Mouse (Mus musculus): Measurements from ENCODE around the gene Map2k5.

Gene Map2k5

DNA sequence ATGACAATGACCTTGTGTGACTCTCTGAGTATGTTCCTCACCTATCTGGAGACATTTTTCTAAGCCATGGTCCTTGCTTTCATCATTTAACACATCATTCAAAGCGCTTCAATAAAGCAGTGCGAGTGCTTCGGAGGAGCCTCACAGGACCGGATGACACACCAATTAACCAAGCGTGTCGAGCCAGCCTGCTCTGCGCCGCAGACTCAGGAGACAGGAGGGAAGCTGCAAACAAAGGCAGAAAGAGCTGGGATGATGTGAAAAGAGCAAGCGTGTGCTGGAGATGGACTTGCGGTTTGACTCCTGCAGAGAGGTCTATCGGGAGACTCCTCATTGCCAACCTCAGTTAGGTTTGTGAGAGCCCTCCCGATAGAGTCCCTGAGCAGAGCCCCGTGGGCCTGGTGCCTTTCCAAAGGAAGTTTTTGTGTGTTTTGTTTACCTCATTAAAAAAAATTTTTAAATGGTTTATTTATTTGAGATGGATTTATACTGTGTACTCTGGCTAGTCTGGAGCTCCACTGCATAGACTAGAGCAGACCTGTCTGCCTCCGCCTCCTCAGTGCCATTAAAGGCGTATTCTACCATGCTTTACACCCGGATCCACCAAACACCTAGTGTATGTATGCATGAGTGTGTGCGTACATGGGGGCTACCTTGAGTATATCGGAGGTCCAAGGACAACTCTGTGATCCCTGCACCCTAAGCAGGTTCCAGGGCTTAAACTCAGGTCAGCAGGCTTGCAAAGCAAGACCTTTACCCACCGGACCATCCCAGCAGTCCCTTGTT is 126.7 kb downstream of the Map2k5 start:
- no peak for DNase-seq

GRCm38 (mm10) chr9:63248095-63248787 is 129.5 kb downstream of the Map2k5 start:
- DNase-seq = no peak

DNA sequence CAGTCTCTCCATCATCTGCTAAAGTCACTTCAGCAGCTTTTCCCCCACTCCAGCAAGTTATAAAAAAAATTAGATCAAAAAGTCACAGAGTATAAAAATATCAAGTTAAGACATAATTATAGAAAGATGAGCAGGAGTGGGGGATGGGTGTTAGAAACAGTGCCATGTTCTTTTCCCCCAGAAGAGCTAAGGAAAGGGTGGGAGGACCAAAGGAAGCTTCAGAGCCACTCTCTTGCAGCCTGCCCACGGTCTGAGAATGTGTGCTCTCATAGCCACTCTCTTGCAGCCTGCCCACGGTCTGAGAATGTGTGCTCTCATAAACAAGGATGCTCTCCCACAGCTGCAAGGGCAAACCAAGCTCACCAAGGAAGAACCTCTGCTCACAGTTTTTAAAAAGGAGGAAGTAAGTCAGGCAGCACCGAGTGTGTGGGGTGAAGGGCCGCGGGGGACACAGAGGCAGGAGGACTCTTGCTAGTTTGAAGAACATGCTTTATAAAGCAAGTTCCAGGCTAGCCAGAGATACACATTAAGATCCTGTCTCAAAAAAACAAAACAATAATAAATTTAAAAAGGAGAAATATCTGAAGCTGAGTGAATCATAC is 131.0 kb downstream of the Map2k5 start:
- no peak for DNase-seq

DNA sequence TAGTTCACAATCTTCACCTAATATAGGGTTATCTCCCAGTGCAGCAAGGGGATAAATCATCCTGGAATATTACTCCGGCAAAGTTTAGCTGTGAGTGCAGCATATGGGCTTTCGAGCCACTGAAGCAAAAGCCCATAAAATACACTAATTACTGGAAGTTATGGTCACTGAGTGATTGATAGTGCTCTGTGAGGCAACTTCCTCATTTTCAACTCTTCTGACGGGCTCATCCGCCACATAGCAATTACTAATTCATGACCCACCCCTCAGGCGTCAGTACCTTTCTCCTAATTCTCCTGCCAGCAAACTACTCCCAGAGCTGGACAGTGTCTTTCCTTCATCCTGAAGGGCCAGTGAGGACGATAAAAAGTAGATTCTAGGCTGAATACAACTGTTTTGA is 135.7 kb downstream of the Map2k5 start:
- DNase-seq = no peak

DNA sequence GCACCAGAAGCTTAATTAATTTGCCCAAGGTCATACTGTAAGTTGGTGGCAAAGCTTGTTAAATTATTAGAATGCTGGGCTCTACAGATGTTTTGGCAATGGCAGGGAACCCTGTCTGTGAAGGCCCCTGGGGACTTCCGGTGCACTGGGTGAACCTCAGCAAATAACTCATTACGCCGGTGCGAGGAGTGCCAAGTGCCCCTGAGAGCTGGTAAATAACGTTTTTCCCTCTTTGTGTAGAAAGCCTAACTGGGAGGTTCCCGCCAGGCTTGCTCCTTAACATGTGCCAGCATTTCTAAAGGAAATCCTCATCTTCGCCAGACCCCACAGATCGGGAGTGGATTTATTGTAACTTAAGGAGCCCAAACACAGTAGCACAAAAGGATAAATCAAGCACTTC is 136.5 kb downstream of the Map2k5 start:
- DNase-seq = no peak

GRCm38 (mm10) chr9:63234356-63234755 is 143.3 kb downstream of the Map2k5 start:
- no peak for DNase-seq

- DNase-seq = no peak
These were observed 147.4 kb downstream of the Map2k5 start for GRCm38 (mm10) chr9:63230289-63230688.

- no peak for DNase-seq
These were observed 148.6 kb downstream of the Map2k5 start for GRCm38 (mm10) chr9:63229124-63229523.

DNA sequence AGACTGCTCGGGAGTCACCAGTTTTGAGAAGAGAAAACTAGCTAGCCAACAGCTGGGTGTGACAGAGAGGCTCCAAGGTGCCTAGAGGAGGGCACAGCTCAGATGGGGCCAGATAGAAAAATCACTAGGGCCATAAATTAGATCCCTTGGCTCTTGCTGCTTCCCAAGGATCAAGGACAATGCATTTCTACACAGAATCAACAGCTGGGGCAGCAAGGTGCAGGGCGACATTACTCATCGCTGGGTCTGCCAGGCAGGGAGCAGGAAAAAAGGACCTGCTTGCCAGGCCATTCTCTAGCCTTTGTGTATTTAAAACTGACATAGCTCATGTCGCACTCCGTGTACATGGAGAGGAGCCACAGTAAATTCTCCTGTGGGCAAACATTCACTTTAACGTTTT is 155.5 kb downstream of the Map2k5 start:
- no peak for DNase-seq

DNA sequence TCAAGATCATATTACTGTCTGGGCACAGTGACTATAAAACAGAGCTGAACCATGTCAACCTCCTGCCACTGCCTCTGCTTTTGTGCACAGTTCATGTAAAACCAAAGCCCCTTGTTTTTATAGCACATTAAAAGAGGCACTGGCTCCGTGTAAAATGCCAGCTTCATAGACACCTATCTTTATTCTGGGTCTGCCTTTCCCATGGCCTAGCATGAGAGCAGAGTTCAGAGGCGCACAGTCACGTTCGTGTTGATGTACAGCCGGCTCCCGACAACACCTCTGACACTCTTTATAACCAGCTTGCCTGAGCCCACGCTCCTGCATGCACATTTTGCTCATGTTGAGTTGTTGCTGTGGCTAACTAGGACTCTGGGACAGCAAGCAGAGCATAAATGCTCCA is 157.9 kb downstream of the Map2k5 start:
- DNase-seq = no peak

- no peak for DNase-seq
These were observed 162.7 kb downstream of the Map2k5 start for GRCm38 (mm10) chr9:63215031-63215430.

DNA sequence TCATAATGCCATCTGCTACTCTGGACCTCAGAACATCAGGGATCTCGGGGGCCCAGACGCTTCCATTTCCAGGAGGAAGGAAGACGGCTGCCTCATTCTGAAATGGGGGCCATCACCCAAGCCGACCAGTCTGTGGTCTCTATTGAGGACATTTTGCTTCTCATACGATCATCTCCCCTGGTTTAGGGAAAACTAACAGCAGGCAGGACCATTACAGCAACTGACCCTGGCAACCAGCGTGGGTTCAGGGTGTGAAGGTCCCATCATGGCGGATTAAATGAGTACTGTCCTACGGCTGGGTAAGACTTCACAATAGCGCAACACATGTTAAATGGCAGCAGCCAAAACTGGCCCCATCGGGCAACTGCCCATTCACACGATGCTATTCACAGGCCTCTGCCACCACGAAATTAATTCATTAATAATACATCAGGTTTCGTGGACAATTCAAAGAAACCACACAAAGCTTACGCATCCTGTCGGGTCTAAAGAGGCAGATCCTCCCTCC is 170.9 kb downstream of the Map2k5 start:
- DNase-seq = no peak

- no peak for DNase-seq
These were observed 174.2 kb downstream of the Map2k5 start for GRCm38 (mm10) chr9:63203461-63203860.

- DNase-seq = no peak
These were observed 176.1 kb downstream of the Map2k5 start for GRCm38 (mm10) chr9:63201376-63202323.

- DNase-seq = no peak
These were observed 180.4 kb downstream of the Map2k5 start for GRCm38 (mm10) chr9:63197252-63197651.

DNA sequence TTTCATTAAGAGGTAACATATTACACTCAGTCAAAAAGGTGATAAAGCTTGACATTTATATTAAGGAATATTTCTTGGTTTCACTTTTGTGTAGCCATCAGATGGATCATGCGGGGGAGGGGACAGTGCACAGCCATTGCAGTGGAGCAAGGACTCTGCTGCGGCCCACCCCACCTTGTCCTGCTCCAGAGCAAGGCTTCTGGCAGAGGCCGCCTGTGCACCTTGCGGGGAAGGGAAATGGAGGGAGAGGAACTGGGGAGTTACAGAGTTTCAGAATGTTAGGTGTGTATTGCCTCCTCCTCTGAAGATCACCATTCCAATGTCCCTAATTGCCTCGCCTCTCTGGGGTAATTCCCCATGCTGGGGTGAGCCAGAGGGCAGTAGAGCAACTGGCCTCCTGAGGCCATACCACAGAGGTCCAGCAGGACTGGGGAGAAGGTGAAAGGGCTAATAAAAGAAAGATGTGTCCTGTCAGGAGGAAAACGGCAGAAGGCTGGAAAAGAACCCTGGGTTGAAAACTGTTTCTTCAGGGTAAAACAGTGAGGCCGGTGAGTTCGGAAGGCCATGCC is 181.5 kb downstream of the Map2k5 start:
- no peak for DNase-seq

DNA sequence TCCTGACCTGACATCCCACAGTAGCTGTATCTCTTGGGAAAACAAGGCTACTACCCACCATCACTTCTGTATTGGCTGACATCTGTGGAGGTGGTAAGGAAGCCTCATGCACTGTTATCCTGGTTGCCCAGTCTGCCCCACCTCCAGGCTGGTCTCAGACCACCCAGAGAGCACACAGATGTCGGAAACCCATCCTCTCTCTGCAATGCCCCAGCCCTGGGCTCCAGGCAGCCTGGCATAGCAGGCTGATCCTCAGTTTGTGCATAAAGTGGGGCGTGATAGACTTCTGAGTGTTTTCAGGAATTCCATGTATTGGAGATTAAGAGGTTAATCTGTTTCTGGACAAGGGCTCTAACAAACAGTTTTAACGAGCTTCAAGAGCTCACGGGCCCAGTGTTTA is 182.2 kb downstream of the Map2k5 start:
- DNase-seq = no peak

- no peak for DNase-seq
These were observed 182.9 kb downstream of the Map2k5 start for GRCm38 (mm10) chr9:63194791-63195190.

- no peak for DNase-seq
These were observed 184.9 kb downstream of the Map2k5 start for GRCm38 (mm10) chr9:63192809-63193208.

GRCm38 (mm10) chr9:63187310-63187709 is 190.4 kb downstream of the Map2k5 start:
- no peak for DNase-seq

GRCm38 (mm10) chr9:63185249-63185648 is 192.5 kb downstream of the Map2k5 start:
- DNase-seq = no peak

- DNase-seq = no peak
These were observed 193.8 kb downstream of the Map2k5 start for GRCm38 (mm10) chr9:63183864-63184263.

Data from liver (tissue).